Mouse (Mus musculus) olfactory bulb, adult 2 months (tissue): ENCODE results near the gene Rbm18.

Experiments
- CTCF ChIP-seq: fragments of 200-500 bp; IDR thresholded peaks from 2 replicates; pipeline ENCODE4 v1.5.1; 2012; ENCODE audit warnings: low read depth, mild to moderate bottlenecking, low read length, moderate library complexity; ENCODE audit not compliant: insufficient read depth
- POLR2A ChIP-seq: fragments of 200-500 bp; IDR thresholded peaks from 2 replicates; pipeline ENCODE4 v1.6.1; 2012; ENCODE audit warnings: mild to moderate bottlenecking, low read depth, low read length, moderate library complexity; ENCODE audit not compliant: insufficient read depth

- TF ChIP-seq CTCF (no peak), POLR2A (no peak)
Measured at GRCm38 (mm10) chr2:36081446-36081845, 55.1 kb downstream of the Rbm18 start.
